Mouse (Mus musculus) ES-E14 (cell line): ENCODE results near the gene Klf2. TPM values are rescaled to one million over a fixed set of nuclear protein-coding genes. Genes with fewer than 3 reads are reported as not detected.
A peak's percentile ranks its signal among the peaks of the same experiment; 100 is the strongest.

Experiments used
- DNase-seq: peaks from one replicate; pipeline ENCODE4 v3.0.0-alpha.2; 2013; ENCODE audit warnings: low read depth, low spot score
- H3K27ac ChIP-seq: 2 replicates; pipeline ENCODE4 v1.5.1; 2012; ENCODE audit warnings: low read depth, mild to moderate bottlenecking, low read length, moderate library complexity, mixed read lengths; ENCODE audit not compliant: poor library complexity, insufficient read depth, severe bottlenecking
- H3K36me3 ChIP-seq: 2 replicates; pipeline ENCODE4 v1.6.1; 2012; ENCODE audit warnings: mild to moderate bottlenecking, low read length, moderate library complexity, mixed read lengths; ENCODE audit not compliant: control insufficient read depth, poor library complexity, insufficient read depth, severe bottlenecking
- H3K4me1 ChIP-seq, 2 experiments: fragments of 150-350 bp in 1 of 2; sonication (generic) in 1 of 2; 2 replicates each; pipeline ENCODE4 v1.6.1; 2012; ENCODE audit warnings: low read length in 2 of 2, mild to moderate bottlenecking in 1 of 2, mixed read lengths in 1 of 2; ENCODE audit not compliant: control insufficient read depth in 2 of 2, insufficient read depth in 2 of 2, poor library complexity in 1 of 2
- H3K4me3 ChIP-seq, 2 experiments: fragments of 150-350 bp in 1 of 2; sonication (generic) in 1 of 2; 2 replicates each; pipeline ENCODE4 v1.5.1; 2012; ENCODE audit warnings: low read length in 2 of 2, low read depth in 1 of 2, mild to moderate bottlenecking in 1 of 2, mixed read lengths in 1 of 2; ENCODE audit not compliant: insufficient read depth in 1 of 2, poor library complexity in 1 of 2, severe bottlenecking in 1 of 2
- H3K9ac ChIP-seq: 2 replicates; pipeline ENCODE4 v1.6.1; 2012; ENCODE audit warnings: low read depth, mild to moderate bottlenecking, low read length, mixed read lengths; ENCODE audit not compliant: poor library complexity, insufficient read depth, severe bottlenecking
- H3K9me3 ChIP-seq: fragments of 150-350 bp; sonication (generic); 2 replicates; pipeline ENCODE4 v1.6.1; 2012; ENCODE audit warnings: low read depth, mild to moderate bottlenecking, low read length; ENCODE audit not compliant: control insufficient read depth, insufficient read depth
- CHD2 ChIP-seq: IDR thresholded peaks from 2 replicates; pipeline ENCODE4 v1.6.1; 2014; ENCODE audit warnings: mild to moderate bottlenecking, low read depth, low read length, inconsistent platforms
- HCFC1 ChIP-seq: IDR thresholded peaks from 2 replicates; pipeline ENCODE4 v1.6.1; 2012; ENCODE audit warnings: low read length, inconsistent platforms, borderline replicate concordance; ENCODE audit not compliant: insufficient read depth
- MAFK ChIP-seq: IDR thresholded peaks from 2 replicates; pipeline ENCODE4 v1.6.1; 2014; ENCODE audit warnings: mild to moderate bottlenecking, low read depth, low read length, inconsistent platforms; ENCODE audit not compliant: insufficient read depth
- ZC3H11A ChIP-seq: IDR thresholded peaks from 2 replicates; pipeline ENCODE4 v1.6.1; 2012; ENCODE audit warnings: low read depth, mild to moderate bottlenecking, inconsistent platforms, low read length, borderline replicate concordance
- ZNF384 ChIP-seq: IDR thresholded peaks from 2 replicates; pipeline ENCODE4 v1.6.1; 2012; ENCODE audit warnings: low read depth, low read length, inconsistent platforms
- in situ Hi-C, 2 experiments: fragments of 600-800 bp; cut with MboI; formaldehyde crosslinking; loops; one replicate each; pipeline ENCODE4 v1.15.1; 2025; ENCODE audit warnings: low sequenced_read_pairs in 2 of 2, inconsistent platforms in 1 of 2; ENCODE audit not compliant: unreplicated experiment in 2 of 2
- total RNA-seq: library from RNA; depleted of rRNA; stranded (reverse); fragments of 300-350 nt; gene quantifications from 2 replicates; pipeline ENCODE4 v1.2.3, GENCODE M21; 2012

Klf2 gene
- total RNA-seq, 1 experiment = 55.0 TPM

DNA sequence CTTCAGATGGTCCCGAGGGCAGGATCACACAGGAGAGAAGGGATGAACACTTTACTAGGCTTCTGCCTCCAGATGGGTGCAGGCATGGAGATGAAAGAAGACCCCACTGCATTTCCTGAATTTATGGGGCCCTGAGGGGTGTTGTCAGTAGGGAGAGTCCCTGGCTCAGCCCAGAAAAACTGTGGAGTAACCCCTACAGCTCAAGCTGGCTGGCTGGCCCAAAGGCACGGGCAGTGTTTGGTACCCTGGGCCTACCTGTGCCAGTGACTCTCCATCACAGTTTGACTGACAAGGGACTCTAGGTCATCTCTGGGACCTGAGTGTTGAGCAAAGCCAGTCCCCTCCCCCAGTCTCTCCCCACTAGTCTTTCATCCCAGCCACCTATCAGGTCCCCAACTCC lies 5.9 kb downstream of the Klf2 start:
- in situ Hi-C loops = no loop called here
- Histone ChIP-seq H3K4me1 (peaks cover 0 to 23% of the 10 kb centered on the region in 2 experiments; a peak in 3 of 4 replicates), H3K27ac (no peak overlapping the region), H3K9ac (no peak overlapping the region), H3K4me3 (no peak overlapping the region), H3K36me3 (peaks cover 38% of the 10 kb centered on the region), H3K9me3 (no peaks in the 10 kb centered on the region)
- TF ChIP-seq ZC3H11A = no peak
- no peak for TF ChIP-seq HCFC1
- TF ChIP-seq MAFK = no peak
- TF ChIP-seq CHD2 = no peak
- no peak for DNase-seq

DNA sequence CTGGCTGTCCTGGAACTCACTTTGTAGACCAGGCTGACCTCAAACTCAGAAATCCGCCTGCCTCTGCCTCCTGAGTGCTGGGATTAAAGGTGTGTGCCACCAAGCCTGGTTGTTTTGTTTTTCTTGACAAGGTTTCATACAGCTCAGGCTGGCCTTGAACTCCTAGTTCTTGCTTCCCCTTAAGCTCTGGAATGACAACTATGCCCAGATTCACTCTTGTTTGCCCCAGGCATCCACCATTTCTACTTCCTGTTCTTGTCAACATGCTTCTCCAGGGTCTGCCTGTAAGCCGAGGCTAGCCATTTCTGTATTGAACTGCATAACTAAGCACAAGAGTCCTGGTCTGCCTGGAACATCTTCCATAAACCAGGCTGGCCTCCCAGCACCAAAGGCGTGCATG lies 10.3 kb downstream of the Klf2 start:
- Histone ChIP-seq H3K9me3 (no peaks in the 10 kb centered on the region), H3K9ac (no peak overlapping the region), H3K27ac (peak overlapping the region; percentile 1; the same call in 1 of the 2 replicates), H3K36me3 (no peaks in the 10 kb centered on the region), H3K4me3 (no peak overlapping the region), H3K4me1 (peaks cover 9 to 53% of the 10 kb centered on the region in 2 experiments)
- TF ChIP-seq ZNF384 = no peak
- TF ChIP-seq MAFK = no peak
- no peak for TF ChIP-seq ZC3H11A
- TF ChIP-seq CHD2 = no peak
- TF ChIP-seq HCFC1 = no peak
- DNase-seq = no peak
- in situ Hi-C loops = no loop called here

DNA sequence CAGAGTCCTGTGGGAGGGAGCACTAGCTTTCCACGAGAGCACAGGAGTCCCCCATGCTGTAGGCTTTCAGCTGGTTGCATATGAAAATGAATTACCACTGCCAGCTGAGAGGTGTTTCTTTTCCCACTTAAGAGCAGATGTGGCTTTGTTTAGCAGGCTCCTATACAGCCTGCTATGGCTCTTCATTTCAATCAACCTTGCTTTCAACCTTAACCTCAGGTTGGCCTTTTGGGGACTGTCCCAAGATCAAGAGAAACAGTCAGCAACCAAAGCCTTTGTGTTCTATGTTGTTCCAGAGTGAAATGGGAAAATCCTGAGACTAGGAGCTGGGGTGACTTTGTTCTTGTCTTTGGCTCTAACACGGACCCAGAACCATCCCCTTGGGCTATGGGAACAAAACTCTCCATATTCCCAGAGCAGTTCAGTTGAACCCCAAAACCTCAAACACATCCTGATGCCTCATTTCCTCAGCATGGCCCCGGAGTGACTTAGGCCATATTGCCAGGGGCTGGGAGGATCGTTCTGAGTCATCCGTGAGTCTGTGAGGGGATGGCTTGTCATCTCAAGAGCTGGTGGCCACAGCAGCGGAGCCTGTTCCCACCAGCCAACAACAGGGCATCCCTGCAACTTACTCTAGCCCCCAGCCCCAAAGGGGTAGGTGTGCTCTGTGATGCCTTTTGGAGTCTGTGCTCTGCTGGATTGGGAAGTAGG lies 12.1 kb downstream of the Klf2 start:
- H3K27ac ChIP-seq = peak overlapping the region; percentile 24; the same call in 1 of the 2 replicates
- H3K4me1 ChIP-seq = peaks cover 20 to 51% of the 10 kb centered on the region in 2 experiments
- H3K9me3 ChIP-seq = no peaks in the 10 kb centered on the region
- H3K36me3 ChIP-seq = no peaks in the 10 kb centered on the region
- H3K9ac ChIP-seq = no peak overlapping the region
- DNase-seq = no peak
- in situ Hi-C loops = no loop called here
- TF ChIP-seq HCFC1 = no peak
- no peak for TF ChIP-seq ZNF384
- no peak overlapping the region for H3K4me3 ChIP-seq

DNA sequence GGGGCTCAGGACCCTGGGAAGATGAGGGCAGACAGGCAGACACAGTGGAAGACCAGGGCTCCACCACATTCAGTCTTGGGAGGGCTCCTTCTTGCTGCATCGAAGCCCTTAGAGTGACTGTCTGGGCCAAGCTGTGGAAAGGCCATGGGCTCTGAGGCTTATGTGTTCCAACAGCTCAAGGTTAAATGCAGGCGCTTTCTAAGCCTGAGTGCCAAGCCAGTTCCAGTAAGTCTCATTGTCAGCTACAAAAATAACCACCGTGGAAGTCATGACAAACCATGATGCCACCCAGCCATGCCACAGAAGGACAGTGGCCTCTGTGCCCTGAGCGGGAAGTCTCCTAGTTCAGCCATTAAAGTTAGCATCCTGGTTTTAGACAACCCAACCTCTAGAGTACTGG lies 12.8 kb downstream of the Klf2 start:
- TF ChIP-seq ZC3H11A (no peak), ZNF384 (no peak), CHD2 (no peak), HCFC1 (no peak), MAFK (no peak)
- peak overlapping the region; percentile 12; the same call in 1 of the 2 replicates for H3K9ac ChIP-seq

More for the DNA sequence above, 12.8 kb downstream of the Klf2 start:
- DNase-seq = no peak
- no peak overlapping the region for H3K27ac ChIP-seq
- H3K4me3 ChIP-seq = no peak overlapping the region
- in situ Hi-C loops = no loop called here
- peaks cover 23 to 51% of the 10 kb centered on the region in 2 experiments for H3K4me1 ChIP-seq
- H3K36me3 ChIP-seq = no peaks in the 10 kb centered on the region
- no peaks in the 10 kb centered on the region for H3K9me3 ChIP-seq
